Mouse (Mus musculus): Measurements from ENCODE around the gene Huwe1. TPM values are rescaled to one million over a fixed set of nuclear protein-coding genes. Genes with fewer than 3 reads are reported as not detected.

The Huwe1 gene
- total RNA-seq, 4 experiments from 2014 or later: 244 to 305 (median 271) TPM

DNA sequence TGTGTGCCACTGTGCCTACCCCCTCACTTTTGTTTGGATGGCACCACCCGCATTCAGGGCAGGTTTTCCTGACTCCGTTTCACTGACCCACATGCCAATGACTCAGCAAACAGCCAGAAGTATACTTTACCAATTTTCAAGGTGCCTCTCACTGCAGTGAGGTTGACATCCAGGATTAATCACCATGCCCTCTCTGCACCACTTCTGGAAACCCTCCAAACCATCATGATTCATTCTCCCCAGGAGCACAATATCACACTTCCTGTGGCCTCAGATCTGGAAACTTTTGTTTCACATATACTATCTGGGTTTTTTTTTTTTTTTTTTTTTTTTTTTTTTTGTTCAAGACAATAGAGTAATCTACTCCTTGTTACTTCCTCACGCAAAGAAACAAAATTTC lies 150.6 kb downstream of the Huwe1 start:
- no peak for DNase-seq (ENCODE audit: low spot score in 2 of 2)

Small RNA genes within 50 kb of the gene (microRNA-seq; reads per million reads assigned to microRNA genes)
- gene Mir3113: 0 to 0.88 reads per million in 2 experiments
- 3,407 to 6,136 reads per million in 2 experiments for gene Mir98
- gene Mirlet7f-2: 3,773 to 4,043 reads per million in 2 experiments

Other genes with a start within 250 kb of the Huwe1 start
- gene Hsd17b10, start 201.0 kb downstream of the Huwe1 start, total RNA-seq (2022): 10 to 100 TPM; 46.1 to 51.1 (median 50.0) TPM
- 1 to 10 TPM in 1 of 4 experiments, under 1 TPM in 3; 0.32 to 1.3 (median 0.78) TPM for gene Ribc1, start 215.5 kb downstream of the Huwe1 start, total RNA-seq (2022)
- 10 to 100 TPM; 47.4 to 60.7 (median 49.9) TPM for gene Smc1a, start 215.6 kb downstream of the Huwe1 start, total RNA-seq (2022)